Mouse (Mus musculus) left cerebral cortex, adult 11 months (tissue): ENCODE measurements around the gene Slc5a10.
A peak's percentile ranks its signal among the peaks of the same experiment; 100 is the strongest.
"Not testable (repeated sequence)": the region's sequence is repeated elsewhere in the genome, so short reads cannot be mapped to it uniquely, and the experiment has no call there.

Experiments used
- DNase-seq: peaks from one replicate; pipeline ENCODE4 v3.0.0; 2022; ENCODE audit warnings: low spot score

Gene Slc5a10

GRCm38 (mm10) chr11:61647956-61648748 is 72.5 kb downstream of the Slc5a10 start:
- DNase-seq, result no peak

GRCm38 (mm10) chr11:61647110-61647910 is 73.3 kb downstream of the Slc5a10 start:
- DNase-seq, result no peak

- DNase-seq, result no peak
Observed at GRCm38 (mm10) chr11:61646499-61647039, 74.1 kb downstream of the Slc5a10 start.

- DNase-seq, result no peak
Observed at GRCm38 (mm10) chr11:61645357-61645857, 75.2 kb downstream of the Slc5a10 start.

DNA sequence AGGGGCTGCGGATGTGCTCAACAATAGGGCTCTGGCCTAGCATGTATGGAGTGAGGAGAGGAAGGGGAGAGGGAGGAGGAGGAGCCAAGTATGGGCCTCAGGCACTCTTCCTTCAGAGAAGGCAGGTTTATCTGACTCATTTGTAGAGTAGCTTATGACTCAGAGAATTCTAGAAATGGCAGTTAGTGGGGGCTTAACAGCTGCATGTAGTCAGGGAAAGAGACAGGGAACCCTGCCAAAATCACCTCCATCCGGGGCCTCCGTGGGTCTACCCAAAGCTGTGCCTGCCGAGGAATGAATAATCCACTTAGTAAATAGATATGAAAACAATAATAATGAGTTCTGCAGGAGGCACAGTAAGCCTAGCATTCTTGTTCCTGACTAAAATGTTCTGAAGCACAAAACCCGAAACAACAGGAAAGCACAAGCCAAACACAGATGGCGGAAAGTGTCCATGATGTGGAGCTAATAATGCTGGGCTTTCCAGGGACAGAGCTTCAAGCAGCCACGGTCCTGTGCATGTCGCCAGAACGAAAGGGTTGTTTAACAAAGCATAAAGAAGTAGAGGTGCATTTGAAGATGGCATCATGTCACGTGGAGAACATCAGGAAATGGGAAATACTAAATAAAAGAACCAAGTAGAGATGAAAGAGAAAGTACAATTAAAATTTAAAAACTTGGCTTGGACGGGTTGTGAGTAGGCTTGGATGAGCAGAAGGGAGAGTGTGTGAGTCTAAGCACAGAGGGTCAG is 75.9 kb downstream of the Slc5a10 start:
- peak; percentile 49 for DNase-seq

- DNase-seq, result no peak
Observed at GRCm38 (mm10) chr11:61643184-61643961, 77.3 kb downstream of the Slc5a10 start.

DNA sequence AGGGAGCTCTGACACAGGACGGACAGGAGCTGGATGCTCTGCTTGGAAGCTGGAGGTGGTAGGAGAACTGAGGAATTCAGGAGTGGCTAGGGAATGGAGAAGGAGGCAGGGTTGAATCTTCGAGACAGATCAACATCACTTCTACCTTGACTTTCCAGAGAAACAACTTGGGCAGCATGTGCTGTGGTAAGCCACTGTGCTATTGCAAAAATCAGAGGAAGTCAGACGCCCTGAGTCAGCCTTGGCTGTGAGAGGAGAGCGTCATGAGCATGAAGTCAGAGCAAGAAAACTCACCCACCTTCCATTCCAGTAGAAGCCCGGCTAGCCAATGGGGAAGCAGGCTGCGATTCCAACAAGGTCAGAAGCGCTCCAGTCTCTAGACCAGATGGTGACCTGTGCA is 78.5 kb downstream of the Slc5a10 start:
- no peak for DNase-seq

DNA sequence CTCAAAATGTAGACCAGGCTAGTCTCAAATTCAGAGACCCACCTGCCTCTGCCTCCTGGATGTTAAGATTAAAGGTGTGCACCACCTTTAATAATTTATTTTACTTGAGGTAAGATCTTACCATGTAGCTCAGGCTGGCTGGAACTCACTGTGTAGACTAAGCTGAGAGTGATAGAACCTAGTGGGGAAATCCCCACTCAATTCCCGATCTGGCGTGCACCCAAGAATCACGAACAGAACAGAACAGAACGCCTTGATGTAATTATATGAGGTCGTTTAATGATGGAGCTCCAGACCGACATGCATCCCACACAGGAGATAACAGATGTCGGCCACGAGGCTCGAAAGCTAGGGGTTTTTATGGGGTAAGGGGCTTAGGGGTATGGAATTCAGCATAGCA is 80.0 kb downstream of the Slc5a10 start:
- not testable (repeated sequence) for DNase-seq

DNA sequence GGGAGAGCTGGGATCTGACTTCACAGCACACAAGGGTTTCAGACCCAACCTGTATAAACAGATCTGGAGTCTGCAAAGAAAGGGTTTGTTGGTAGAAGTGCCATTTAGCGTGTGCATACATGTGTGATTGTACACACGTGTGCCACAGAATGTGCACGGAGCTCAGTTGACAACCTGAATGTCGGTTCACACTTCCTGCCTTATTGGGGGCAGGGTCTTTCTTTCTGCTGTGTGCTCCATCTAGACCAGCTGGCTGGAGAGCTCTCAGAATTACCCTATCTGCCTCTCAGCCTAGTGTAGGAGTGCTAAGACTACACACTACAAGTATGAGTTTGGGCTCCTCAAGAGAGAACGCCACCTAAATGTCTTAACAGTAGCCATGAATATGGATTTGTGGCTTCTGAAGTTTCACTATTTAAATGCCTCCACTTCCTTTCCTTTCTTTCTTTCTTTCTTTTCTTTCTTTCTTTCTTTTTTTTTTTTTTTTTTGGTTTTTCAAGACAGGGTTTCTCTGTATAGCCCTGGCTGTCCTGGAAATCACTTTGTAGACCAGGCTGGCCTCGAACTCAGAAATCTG is 80.9 kb downstream of the Slc5a10 start:
- no peak for DNase-seq

GRCm38 (mm10) chr11:61638764-61639536 is 81.7 kb downstream of the Slc5a10 start:
- no peak for DNase-seq

DNA sequence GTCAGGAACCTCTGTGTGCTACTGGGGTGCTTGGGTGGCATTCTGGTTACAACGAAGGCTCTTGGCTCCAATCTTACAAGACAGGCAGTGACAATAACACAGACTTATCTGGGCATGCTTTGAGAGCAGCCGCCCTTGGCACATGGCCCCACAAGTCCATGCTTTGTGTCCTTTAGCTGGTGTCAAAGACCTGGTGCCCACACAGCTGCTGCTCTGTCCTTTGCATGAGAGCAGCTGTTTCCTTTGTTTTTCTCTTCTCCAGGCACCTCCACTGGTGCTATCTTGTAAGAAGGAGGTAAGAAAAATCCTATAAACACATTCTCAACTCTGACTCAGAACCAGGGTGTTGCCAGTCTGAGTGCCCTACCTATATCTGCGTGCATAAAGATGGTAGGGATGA is 82.8 kb downstream of the Slc5a10 start:
- no peak for DNase-seq

DNA sequence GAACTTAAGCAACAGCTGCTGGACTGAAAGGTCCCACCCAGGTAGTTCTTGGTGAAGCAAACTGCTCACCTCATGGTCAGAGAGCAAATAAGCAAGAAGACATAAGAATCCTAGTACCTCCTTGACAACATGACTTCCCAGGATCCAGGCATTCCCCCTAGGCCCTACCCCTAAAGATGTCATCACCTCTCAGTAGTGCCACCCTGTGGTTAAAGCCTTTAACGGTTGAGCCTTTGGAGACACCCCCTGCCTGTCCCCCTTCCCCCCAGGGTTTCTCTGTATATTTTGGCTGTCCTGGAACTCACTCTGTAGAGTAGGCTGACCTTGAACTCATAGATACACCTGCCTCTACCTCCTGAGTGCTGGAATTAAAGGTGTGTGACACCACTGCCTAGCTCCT is 83.2 kb downstream of the Slc5a10 start:
- DNase-seq, result no peak

DNA sequence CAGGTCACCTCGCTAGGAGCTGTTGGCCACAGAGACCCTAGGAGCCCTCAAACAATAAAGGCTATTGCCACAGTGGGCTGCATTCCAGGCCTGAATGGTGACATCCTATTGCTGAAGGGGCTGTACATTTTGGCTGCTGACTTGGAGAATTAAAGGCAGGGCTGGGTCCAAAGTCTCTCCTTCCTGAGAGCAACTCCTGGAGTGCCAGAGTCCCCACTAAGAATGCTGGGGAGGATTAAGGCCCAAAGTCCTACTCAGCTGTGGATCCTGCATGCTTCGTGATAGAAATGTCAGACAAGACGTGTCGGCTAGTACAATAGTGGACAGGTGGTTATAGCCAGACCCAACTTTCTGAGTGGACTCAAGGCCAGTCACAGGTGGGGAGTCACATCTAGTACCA is 84.3 kb downstream of the Slc5a10 start:
- DNase-seq, result not testable (repeated sequence)

DNA sequence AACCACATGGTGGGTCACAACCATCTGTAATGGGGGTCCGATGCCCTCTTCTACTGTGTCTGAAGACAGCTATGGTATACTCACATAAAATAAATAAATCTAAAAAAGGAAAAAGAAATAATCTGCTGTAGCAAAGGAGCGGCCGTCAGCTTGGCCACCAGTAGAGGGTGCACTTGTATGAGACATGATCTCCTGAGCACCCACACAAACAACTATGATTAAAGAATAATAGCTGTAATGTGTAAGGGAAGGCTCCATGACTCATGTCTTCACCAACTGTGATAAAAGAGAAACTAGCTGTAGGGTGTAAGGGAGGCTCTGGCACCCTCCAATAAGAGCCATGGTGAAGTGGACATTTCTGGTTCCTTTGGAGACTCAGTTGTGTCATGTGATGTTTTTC is 91.0 kb downstream of the Slc5a10 start:
- DNase-seq, result no peak

DNA sequence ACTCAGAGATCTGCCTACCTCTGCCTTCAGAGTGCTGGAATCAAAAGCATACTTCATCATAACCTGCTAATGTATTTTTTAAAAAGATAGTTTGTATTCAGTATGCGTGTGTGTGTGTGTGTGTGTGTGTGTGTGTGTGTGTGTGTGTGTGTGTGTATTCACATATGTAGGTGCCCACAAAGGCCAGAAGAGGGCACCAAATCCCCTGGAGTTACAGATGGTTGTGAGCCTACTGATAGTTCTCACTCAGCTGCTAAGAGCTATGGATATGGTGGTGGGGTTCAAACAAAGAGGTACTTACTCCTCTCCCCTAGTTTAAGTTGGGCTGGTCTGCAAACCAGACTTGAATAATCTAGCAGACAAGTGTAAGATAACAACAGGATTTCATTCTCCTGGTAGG is 94.1 kb downstream of the Slc5a10 start:
- no peak for DNase-seq

GRCm38 (mm10) chr11:61625136-61625535 is 95.5 kb downstream of the Slc5a10 start:
- no peak for DNase-seq
